10 mouse cellular contexts compared by ENCODE assay signal in genomic region chr2:29402550-29403076, GRCm38 (mm10). TPM values are rescaled to one million over a fixed set of nuclear protein-coding genes. Genes with fewer than 3 reads are reported as not detected.
DNase-seq lines count a peak whose midpoint lies in the region.
"Had no signal": no experiment of that assay in that cellular context is flagged by ENCODE, and none has a peak within 500 bp of the region (broad histone marks: within the 10 kb centered on the region; RNA-seq: fewer than 3 reads in every experiment).

No protein-coding gene starts in this region.

- intact Hi-C loops in left cerebral cortex, postnatal 4 days (cut with DNase I), result no loop called here

- DNase-seq in heart, adult 11 months, result peak; percentile 92
- no peak for DNase-seq in heart, adult 8-10 months (ENCODE audit: low spot score)
- DNase-seq in left cerebral cortex, postnatal 4 days, result peak; percentile 71
- DNase-seq in left cerebral cortex, adult 9 months (ENCODE audit: low spot score in 2 of 2), result no peak
- DNase-seq in cerebellum, postnatal 10 days, result peak; percentile 80
- peak; percentile 70 for DNase-seq in lung, postnatal 14 days
- DNase-seq in testis, postnatal 14 days (ENCODE audit: low spot score), result no peak
- no peak for DNase-seq in gastrocnemius, adult 18-20 months (ENCODE audit: low spot score)
- DNase-seq: spleen, adult 18-20 months; thymus, postnatal 4 days had no signal

RNA-seq across cellular contexts. Expression of gene Med27, which starts 56.0 kb away (rescaled TPM):
- total RNA-seq in heart, adult 8-10 months (2022), result 10 to 100 TPM; 16.0 to 18.0 (median 17.8) TPM
- total RNA-seq in left cerebral cortex, postnatal 4 days (2021), result 10 to 100 TPM; 40.6 to 44.1 TPM
- 10 to 100 TPM; 14.4 to 15.4 TPM for total RNA-seq in gastrocnemius, adult 18-20 months (2021)

Comparison
In these comparisons a context has a peak if more than half of its experiments do, and no peak if none do; other contexts are left out.
1. DNase-seq: peak in heart, adult 11 months (single experiment), left cerebral cortex, postnatal 4 days (single experiment), cerebellum, postnatal 10 days (2 of 2) and lung, postnatal 14 days (single experiment); none in heart, adult 8-10 months (single experiment), left cerebral cortex, adult 9 months (0 of 2), testis, postnatal 14 days (single experiment) and gastrocnemius, adult 18-20 months (single experiment).